Mouse (Mus musculus) liver, embryonic 14.5 days (tissue): ENCODE results near the gene Gpr156. TPM values are rescaled to one million over a fixed set of nuclear protein-coding genes. Genes with fewer than 3 reads are reported as not detected.
"Not testable (repeated sequence)": the region's sequence is repeated elsewhere in the genome, so short reads cannot be mapped to it uniquely, and the experiment has no call there.

ENCODE experiments used
- ATAC-seq: fragments of 200-750 bp; cut with Nextera tagmentation; 2 replicates; pipeline ENCODE4 v1.8.0; 2017; ENCODE audit warnings: moderate number of reproducible peaks, mild to moderate bottlenecking, moderate library complexity; ENCODE audit not compliant: insufficient read depth
- DNase-seq, 3 experiments: peaks; one replicate each; pipeline ENCODE4 v3.0.0-alpha.2; 2012 to 2013; ENCODE audit warnings: low read depth in 3 of 3, low spot score in 3 of 3
- H3K27ac ChIP-seq: fragments of 300-500 bp; sonication (generic); 2 replicates; pipeline ENCODE4 v1.5.1; 2014; ENCODE audit warnings: moderate library complexity, mild to moderate bottlenecking, control low read depth, inconsistent platforms
- H3K27me3 ChIP-seq: fragments of 300-500 bp; sonication (generic); 2 replicates; pipeline ENCODE4 v1.6.1; 2014; ENCODE audit warnings: mild to moderate bottlenecking, low read length, moderate library complexity; ENCODE audit not compliant: control insufficient read depth, insufficient read depth
- H3K36me3 ChIP-seq: fragments of 300-500 bp; sonication (generic); replicated peaks from 2 replicates; pipeline ENCODE4 v1.6.1; 2014; ENCODE audit warnings: low read depth; ENCODE audit not compliant: control insufficient read depth, insufficient read depth
- H3K4me1 ChIP-seq, 2 experiments: fragments of 200-500 bp in 1 of 2; fragments of 300-500 bp in 1 of 2; sonication (generic) in 1 of 2; replicated peaks; 2 replicates each; pipeline ENCODE4 v1.6.1; 2012 to 2014; ENCODE audit warnings: antibody characterized with exemption in 1 of 2, inconsistent platforms in 1 of 2, low read length in 1 of 2; ENCODE audit not compliant: control insufficient read depth in 2 of 2, insufficient read depth in 2 of 2
- H3K4me2 ChIP-seq: fragments of 300-500 bp; sonication (generic); 2 replicates; pipeline ENCODE4 v1.6.1; 2014; ENCODE audit warnings: low read depth, mild to moderate bottlenecking, control low read depth, moderate library complexity
- H3K4me3 ChIP-seq, 2 experiments: fragments of 200-500 bp in 1 of 2; fragments of 300-500 bp in 1 of 2; sonication (generic) in 1 of 2; 2 replicates each; pipeline ENCODE4 v1.5.1; 2012 to 2014; ENCODE audit warnings: low read depth in 2 of 2, low read length in 2 of 2, mild to moderate bottlenecking in 2 of 2, control low read depth in 1 of 2, inconsistent platforms in 1 of 2, moderate library complexity in 1 of 2; ENCODE audit not compliant: insufficient read depth in 1 of 2
- H3K9ac ChIP-seq: fragments of 300-500 bp; sonication (generic); replicated peaks from 2 replicates; pipeline ENCODE4 v1.6.1; 2014; ENCODE audit warnings: mild to moderate bottlenecking, control low read depth, moderate library complexity
- H3K9me3 ChIP-seq: fragments of 300-500 bp; sonication (generic); 2 replicates; pipeline ENCODE4 v1.6.1; 2016; ENCODE audit warnings: low read length, mixed read lengths; ENCODE audit not compliant: control insufficient read depth
- CTCF ChIP-seq: IDR thresholded peaks from 2 replicates; pipeline ENCODE4 v1.5.1; 2016; ENCODE audit warnings: antibody characterized with exemption, low read depth, control low read depth
- EP300 ChIP-seq: IDR thresholded peaks from 2 replicates; pipeline ENCODE4 v1.6.1; 2016; ENCODE audit warnings: antibody characterized with exemption, low read depth
- WGBS: fragments of 180-500 bp; shearing (Covaris S2); extraction: QIAGEN DNeasy Blood & Tissue Kit; methylation state at CpG from one replicate; pipeline ENCODE4 v1.1.7; 2014; ENCODE audit not compliant: insufficient replicate concordance; 5-methylcytosine and 5-hydroxymethylcytosine counted together
- polyA plus RNA-seq, 2 experiments: library from polyadenylated mRNA; depleted of rRNA in 1 of 2; stranded (reverse) in 1 of 2; unstranded in 1 of 2; fragments of >200 nt; fragmentation: Nextera tagmentation in 1 of 2; extraction: Ambion mirVana in 1 of 2; gene quantifications; 2 replicates each; pipeline versions ENCODE4 v1.2.1 to v1.2.3; 2012 to 2014

Gene Gpr156
- polyA plus RNA-seq, 2 experiments = 0.01 TPM; not detected in 1

DNA sequence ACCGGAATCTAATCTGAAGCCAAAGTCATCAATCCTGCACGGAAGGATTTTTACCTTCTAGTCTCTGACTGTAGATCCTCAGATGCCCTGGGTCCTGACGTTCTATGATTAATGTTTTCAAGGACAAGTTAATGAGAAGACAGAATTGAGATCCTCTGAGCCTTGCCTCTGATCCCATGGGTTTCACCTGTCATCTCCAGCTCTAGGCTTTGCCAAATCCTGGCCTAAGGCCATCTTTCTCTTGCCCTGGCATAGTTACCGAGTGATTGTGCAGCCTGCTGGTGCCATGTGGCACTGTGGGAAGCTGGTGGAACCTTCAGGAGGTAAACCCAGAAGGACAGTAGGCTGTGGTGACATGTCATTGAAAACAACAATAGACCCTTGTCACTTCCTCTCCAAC, 98.7 kb downstream of the Gpr156 start:
- WGBS = 72% methylated on average over 4 of the region's 4 CpGs
- no peak for ATAC-seq
- no peak for DNase-seq

DNA sequence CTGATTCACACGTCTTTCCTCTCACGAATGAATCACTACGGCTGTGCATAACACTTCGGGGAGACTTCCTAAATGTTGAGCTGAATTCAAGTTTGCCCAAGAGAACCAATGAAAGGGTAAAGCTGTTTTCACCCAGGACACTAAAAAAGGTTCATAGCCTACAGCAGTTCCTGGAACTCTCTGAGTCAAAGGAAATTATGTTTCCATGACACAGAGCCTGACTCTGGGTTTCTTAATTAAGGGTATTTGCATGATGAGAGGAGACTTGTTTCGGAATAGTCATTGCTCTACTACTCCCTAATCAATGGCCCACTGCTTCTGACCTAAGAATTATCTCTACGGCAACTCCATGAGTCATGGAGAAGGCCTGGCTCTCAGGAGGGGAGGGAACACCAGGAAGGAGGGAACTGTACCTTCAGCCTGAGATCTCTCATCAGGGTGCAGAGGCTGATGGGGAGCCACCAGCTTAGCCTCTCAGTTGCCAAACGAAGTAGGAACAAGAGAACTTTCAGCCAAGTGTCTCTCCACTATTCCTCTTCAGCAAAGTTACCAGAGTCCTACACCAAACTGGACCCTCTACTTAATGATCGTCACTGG, 100.7 kb downstream of the Gpr156 start:
- Histone ChIP-seq H3K27me3 (no peaks in the 10 kb centered on the region), H3K9me3 (no peaks in the 10 kb centered on the region), H3K4me3 (no peak overlapping the region), H3K9ac (no peak overlapping the region), H3K4me2 (no peak overlapping the region), H3K27ac (no peak overlapping the region), H3K36me3 (no peaks in the 10 kb centered on the region), H3K4me1 (no peaks in the 10 kb centered on the region)
- ATAC-seq (no peak), DNase-seq (no peak)
- TF ChIP-seq EP300 = no peak
- TF ChIP-seq CTCF = no peak
- WGBS = 64% methylated on average over 8 of the region's 8 CpGs

More for the DNA sequence above, 98.7 kb downstream of the Gpr156 start:
- TF ChIP-seq CTCF (no peak), EP300 (no peak)
- H3K4me2 ChIP-seq = no peak overlapping the region
- H3K4me3 ChIP-seq = no peak overlapping the region
- no peak overlapping the region for H3K9ac ChIP-seq
- H3K27me3 ChIP-seq = no peaks in the 10 kb centered on the region
- H3K4me1 ChIP-seq = no peaks in the 10 kb centered on the region
- no peaks in the 10 kb centered on the region for H3K9me3 ChIP-seq
- H3K27ac ChIP-seq = no peak overlapping the region
- H3K36me3 ChIP-seq = no peaks in the 10 kb centered on the region

DNA sequence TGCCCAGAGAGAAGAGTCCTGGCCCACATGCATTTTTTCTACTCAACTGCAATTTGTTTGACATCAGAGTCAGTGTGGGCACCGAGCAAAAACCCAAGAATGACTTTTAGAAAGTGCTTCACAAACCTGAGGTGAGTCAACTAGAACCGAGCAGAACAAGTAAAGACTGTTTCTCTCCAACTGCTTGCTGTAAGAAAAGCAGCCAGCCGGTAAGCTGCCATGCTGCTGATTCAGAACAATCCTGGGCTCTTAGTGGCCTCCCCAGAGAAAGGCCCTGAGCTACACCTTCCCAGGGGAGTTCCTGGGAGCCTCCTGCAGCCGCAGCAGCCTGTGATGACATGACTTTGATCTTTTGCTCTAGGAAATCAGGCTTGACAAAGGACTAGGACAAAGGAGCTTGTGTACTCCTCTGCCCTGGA, 101.7 kb downstream of the Gpr156 start:
- ATAC-seq = no peak
- TF ChIP-seq CTCF (no peak), EP300 (no peak)
- Histone ChIP-seq H3K4me3 (no peak overlapping the region), H3K4me1 (no peaks in the 10 kb centered on the region), H3K27ac (no peak overlapping the region), H3K9ac (no peak overlapping the region), H3K36me3 (no peaks in the 10 kb centered on the region), H3K27me3 (no peaks in the 10 kb centered on the region), H3K9me3 (no peaks in the 10 kb centered on the region), H3K4me2 (no peak overlapping the region)
- no peak for DNase-seq
- WGBS = 39% methylated on average over 4 of the region's 4 CpGs

DNA sequence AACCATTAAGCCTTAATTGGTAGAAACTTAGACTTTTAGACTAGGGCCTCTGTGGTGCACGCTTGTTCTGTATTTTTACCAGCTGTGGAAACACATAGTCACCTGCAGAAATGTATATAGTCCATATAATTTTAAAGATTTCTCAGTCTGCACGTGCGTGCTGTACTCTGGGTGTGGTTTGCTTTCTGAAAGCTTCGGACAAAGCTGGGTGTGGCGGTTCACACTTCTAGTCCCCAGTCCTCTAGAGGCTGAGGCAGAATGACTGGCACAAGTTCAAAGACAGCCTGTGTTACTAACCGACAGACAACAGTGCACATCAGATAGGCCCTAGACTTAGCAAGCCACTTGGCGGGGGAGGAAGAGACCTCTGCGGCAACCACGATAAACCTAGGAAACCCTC, 116.3 kb downstream of the Gpr156 start:
- ATAC-seq (no peak), DNase-seq (no peak)
- TF ChIP-seq CTCF (no peak), EP300 (no peak)
- WGBS = 60% methylated on average over 9 of the region's 9 CpGs
- Histone ChIP-seq H3K9me3 (no peaks in the 10 kb centered on the region), H3K27ac (no peak overlapping the region), H3K27me3 (no peaks in the 10 kb centered on the region), H3K36me3 (no peaks in the 10 kb centered on the region), H3K4me2 (no peak overlapping the region), H3K9ac (no peak overlapping the region), H3K4me1 (no peaks in the 10 kb centered on the region), H3K4me3 (no peak overlapping the region)

DNA sequence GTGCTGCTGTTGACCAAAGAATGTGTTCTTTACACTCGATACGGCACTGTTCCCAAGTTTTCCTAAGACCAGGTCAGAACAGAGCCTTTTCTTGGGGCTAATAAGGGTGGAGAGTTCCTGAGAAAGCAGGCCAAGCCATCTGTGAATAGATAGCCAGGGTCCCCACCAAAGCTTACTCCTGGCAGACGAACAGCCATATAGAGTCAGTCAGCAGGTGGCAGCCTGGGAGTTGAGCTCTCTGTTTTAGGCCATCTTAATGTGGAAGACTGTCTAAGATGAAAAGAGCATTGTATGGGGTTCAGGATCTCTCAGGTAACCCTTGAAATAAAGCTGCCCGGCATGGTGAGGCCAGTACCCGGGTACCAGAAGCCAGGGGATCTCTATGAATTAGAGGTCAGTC, 116.8 kb downstream of the Gpr156 start:
- ATAC-seq (no peak), DNase-seq (no peak)
- Histone ChIP-seq H3K36me3 (no peaks in the 10 kb centered on the region), H3K27me3 (no peaks in the 10 kb centered on the region), H3K27ac (no peak overlapping the region), H3K4me3 (no peak overlapping the region), H3K9ac (no peak overlapping the region), H3K9me3 (no peaks in the 10 kb centered on the region), H3K4me2 (no peak overlapping the region), H3K4me1 (no peaks in the 10 kb centered on the region)
- 67% methylated on average over 5 of the region's 5 CpGs for WGBS
- no peak for TF ChIP-seq EP300
- TF ChIP-seq CTCF = peak; percentile 5; the same call in 1 of the 2 replicates

DNA sequence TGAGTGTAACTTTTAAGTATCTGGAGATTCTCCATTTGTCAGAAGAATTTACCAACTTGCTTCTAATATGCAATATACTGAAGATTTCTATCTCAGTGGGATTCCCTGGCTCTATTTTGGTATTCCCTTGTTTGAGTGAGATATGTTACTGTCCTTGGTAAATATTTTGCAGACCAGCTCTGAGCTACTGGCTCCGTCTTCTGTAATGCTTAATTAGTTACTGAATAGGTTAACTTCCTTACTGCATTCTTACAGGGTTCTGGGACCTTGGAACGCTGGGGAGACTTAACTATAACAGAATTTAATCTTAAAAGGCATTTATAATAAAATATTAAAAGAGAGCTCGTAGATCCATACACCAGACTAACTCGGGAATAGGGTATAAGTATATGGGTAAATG, 121.8 kb downstream of the Gpr156 start:
- WGBS = 50% methylated on average over 4 of the region's 4 CpGs
- ATAC-seq = not testable (repeated sequence)

More for the DNA sequence above, 121.8 kb downstream of the Gpr156 start:
- DNase-seq, H3K9ac ChIP-seq, H3K36me3 ChIP-seq, H3K27me3 ChIP-seq, H3K27ac ChIP-seq, H3K4me3 ChIP-seq, H3K4me1 ChIP-seq, H3K9me3 ChIP-seq, H3K4me2 ChIP-seq: not testable (repeated sequence)
